Mouse (Mus musculus) spleen, postnatal 36 days (tissue): Measurements from ENCODE around the gene Slc6a9.

Experiments used
- DNase-seq, 2 experiments: peaks; one replicate each; pipeline ENCODE4 v3.0.0; 2022; ENCODE audit warnings: low spot score in 2 of 2, mixed read lengths in 1 of 2

The Slc6a9 gene

GRCm38 (mm10) chr4:117878301-117878700 is 44.0 kb downstream of the Slc6a9 start:
- DNase-seq, result peak; percentile 32 to 41

GRCm38 (mm10) chr4:117878703-117879102 is 44.4 kb downstream of the Slc6a9 start:
- DNase-seq, result no peak

- no peak for DNase-seq
Measured at GRCm38 (mm10) chr4:117882701-117883691, 48.7 kb downstream of the Slc6a9 start, which contains the start of gene B4galt2. B4galt2 (minus strand) TSS chr4:117883487.

GRCm38 (mm10) chr4:117884146-117884545 is 49.8 kb downstream of the Slc6a9 start:
- DNase-seq, result no peak

GRCm38 (mm10) chr4:117885093-117885492 is 50.8 kb downstream of the Slc6a9 start:
- no peak for DNase-seq

- DNase-seq, result no peak
Measured at GRCm38 (mm10) chr4:117885994-117886393, 51.7 kb downstream of the Slc6a9 start.

- peak; percentile 20 to 38 for DNase-seq
Measured at GRCm38 (mm10) chr4:117886644-117887043, 52.3 kb downstream of the Slc6a9 start.

GRCm38 (mm10) chr4:117887133-117887532 is 52.8 kb downstream of the Slc6a9 start, which contains the start of gene Atp6v0b:
Atp6v0b (minus strand) TSS chr4:117887333.
- peak; percentile 92 to 93 for DNase-seq

- no peak for DNase-seq
Measured at GRCm38 (mm10) chr4:117887920-117888319, 53.6 kb downstream of the Slc6a9 start.

GRCm38 (mm10) chr4:117889471-117889870 is 55.2 kb downstream of the Slc6a9 start:
- DNase-seq, result no peak

- DNase-seq, result no peak
Measured at GRCm38 (mm10) chr4:117890031-117890430, 55.7 kb downstream of the Slc6a9 start.

- DNase-seq, result no peak
Measured at GRCm38 (mm10) chr4:117890750-117891149, 56.4 kb downstream of the Slc6a9 start.

- peak; percentile 84 to 87 for DNase-seq
Measured at GRCm38 (mm10) chr4:117891738-117892161, 57.4 kb downstream of the Slc6a9 start, which contains the start of gene Dph2. Dph2 (minus strand) TSS chr4:117892032.

- DNase-seq, result peak; percentile 41 to 54
Measured at GRCm38 (mm10) chr4:117893376-117893775, 59.1 kb downstream of the Slc6a9 start.

- DNase-seq, result no peak
Measured at GRCm38 (mm10) chr4:117894601-117895000, 60.3 kb downstream of the Slc6a9 start.

- no peak for DNase-seq
Measured at GRCm38 (mm10) chr4:117895339-117895738, 61.0 kb downstream of the Slc6a9 start.

- DNase-seq, result no peak
Measured at GRCm38 (mm10) chr4:117896031-117896430, 61.7 kb downstream of the Slc6a9 start.

GRCm38 (mm10) chr4:117898111-117898510 is 63.8 kb downstream of the Slc6a9 start:
- DNase-seq, result no peak

- DNase-seq, result no peak
Measured at GRCm38 (mm10) chr4:117904094-117904493, 69.8 kb downstream of the Slc6a9 start.

GRCm38 (mm10) chr4:117904761-117905160 is 70.5 kb downstream of the Slc6a9 start:
- no peak for DNase-seq

- no peak for DNase-seq
Measured at GRCm38 (mm10) chr4:117906196-117906595, 71.9 kb downstream of the Slc6a9 start.

GRCm38 (mm10) chr4:117908834-117909453 is 74.6 kb downstream of the Slc6a9 start:
- no peak for DNase-seq
